Mouse (Mus musculus) retina, postnatal 7 days (tissue): ENCODE measurements at regions not wholly inside any gene's neighbourhood (a gene's known extent, or its start where the extent isn't known, plus 50 kb on each side); places are given as distances from the start of the nearest gene placed in this dataset.

ENCODE experiments used
- DNase-seq: peaks from one replicate; pipeline ENCODE4 v3.0.0-alpha.2; 2012; ENCODE audit warnings: low read depth, low spot score

- no peak for DNase-seq
Observed at GRCm38 (mm10) chr14:79854216-79854615, 83.1 kb upstream of the Pcdh8 start.

DNA sequence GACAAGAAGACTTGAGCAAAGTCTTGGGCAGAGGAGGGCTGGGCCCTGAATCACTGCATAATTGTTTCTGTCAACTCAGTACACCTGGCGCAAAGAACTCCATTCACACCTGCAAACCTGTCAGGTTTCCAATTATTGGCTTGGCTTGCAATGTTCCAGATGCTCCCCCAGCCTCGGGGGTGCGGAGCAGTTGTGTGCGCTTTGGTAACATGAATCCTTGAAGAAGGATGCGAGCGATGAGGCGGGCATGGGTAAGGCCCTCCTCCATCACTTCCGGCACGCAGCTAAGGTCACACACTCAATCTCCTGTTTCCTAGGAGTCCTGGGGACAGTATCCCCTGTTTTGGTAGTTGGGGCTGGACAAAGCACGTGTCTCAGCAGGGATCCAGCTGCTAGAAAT is 81.6 kb upstream of the Pcdh8 start:
- DNase-seq: no peak

DNA sequence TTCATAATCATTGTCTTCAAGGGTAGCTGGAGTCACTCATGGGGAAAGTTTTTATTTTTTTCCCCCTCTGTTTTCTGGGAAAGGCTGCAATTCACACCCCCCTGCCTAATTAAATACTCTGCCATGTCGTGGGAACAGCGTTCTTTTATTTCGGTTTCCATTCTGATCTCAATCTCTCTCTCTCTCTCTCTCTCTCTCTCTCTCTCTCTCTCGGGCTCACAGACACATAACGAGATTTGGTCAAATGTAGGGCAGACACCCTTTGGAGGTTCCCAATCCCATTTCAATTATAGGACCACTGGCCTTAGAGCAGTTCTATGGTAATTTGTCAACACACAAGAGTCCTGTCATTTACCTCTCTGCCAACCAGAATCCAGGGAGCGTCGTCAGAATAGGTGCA is 80.7 kb upstream of the Pcdh8 start:
- DNase-seq: no peak

DNA sequence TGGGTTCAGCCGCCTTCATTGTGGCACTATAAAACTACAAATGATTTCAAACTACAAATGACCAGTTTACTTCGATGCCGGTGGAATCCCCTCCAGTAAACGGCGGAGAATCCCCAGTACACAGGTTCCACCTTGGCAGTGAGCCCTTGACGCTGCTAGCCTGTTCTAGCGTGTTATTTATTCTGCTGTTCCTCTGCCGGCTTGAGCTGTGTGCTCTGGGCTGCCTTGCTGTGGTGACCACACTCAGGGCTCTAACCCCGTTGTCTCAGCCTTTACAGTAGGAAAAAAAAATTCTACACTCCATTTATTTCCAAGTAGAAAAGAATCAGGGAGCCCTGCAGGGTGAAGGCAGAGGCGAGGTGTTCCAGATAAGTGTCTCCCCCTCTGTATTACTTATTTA is 80.1 kb upstream of the Pcdh8 start:
- no peak for DNase-seq

- no peak for DNase-seq
Observed at GRCm38 (mm10) chr14:79849617-79850435, 78.7 kb upstream of the Pcdh8 start.

GRCm38 (mm10) chr14:79848116-79848515 is 77.0 kb upstream of the Pcdh8 start:
- DNase-seq: no peak

GRCm38 (mm10) chr14:79844306-79844705 is 73.2 kb upstream of the Pcdh8 start:
- no peak for DNase-seq

- no peak for DNase-seq
Observed at GRCm38 (mm10) chr14:79843135-79843550, 72.0 kb upstream of the Pcdh8 start.

DNA sequence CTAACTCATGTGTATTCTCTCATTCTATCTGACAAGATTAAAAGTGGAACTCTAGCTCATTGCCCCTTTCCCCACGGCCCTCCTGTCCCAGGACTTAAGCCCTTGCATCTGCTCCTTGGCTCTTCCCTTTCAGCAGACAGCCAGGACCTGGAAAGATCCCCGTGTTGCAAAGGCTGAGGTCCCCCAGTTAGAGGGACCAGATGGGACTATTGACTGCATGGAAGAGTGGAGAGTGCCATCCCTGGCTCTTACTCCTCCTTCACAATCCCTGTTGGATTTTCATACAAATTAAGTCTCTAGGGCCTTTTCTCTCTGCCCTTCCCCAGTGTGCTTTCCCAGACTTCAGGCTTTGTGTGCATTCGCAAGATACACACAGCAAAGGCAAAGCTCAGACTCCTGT is 71.6 kb upstream of the Pcdh8 start:
- no peak for DNase-seq

DNA sequence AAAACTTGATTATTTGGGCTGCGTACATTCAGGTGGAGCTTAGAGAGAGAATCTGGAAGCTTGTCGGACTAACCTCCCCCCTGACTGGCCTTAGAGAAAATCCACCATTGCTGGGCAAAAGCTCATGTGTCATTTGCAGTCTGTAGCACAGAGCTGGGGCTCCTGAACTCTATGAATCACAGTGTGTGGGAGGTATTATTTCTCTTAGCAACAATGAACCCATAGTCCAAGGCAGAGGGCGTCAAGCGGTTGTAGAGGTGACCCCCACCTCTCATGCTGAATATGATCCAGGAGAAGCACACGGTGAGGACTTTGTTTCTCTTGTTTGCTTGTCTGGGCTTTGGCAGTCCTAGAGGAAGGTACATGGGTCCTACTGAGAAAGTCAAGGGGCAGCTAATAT is 66.0 kb upstream of the Pcdh8 start:
- DNase-seq: no peak

- no peak for DNase-seq
Observed at GRCm38 (mm10) chr14:79836186-79836585, 65.1 kb upstream of the Pcdh8 start.

- no peak for DNase-seq
Observed at GRCm38 (mm10) chr14:79824670-79825446, 53.7 kb upstream of the Pcdh8 start.

- no peak for DNase-seq
Observed at GRCm38 (mm10) chr14:79822453-79823117, 51.5 kb upstream of the Pcdh8 start.

DNA sequence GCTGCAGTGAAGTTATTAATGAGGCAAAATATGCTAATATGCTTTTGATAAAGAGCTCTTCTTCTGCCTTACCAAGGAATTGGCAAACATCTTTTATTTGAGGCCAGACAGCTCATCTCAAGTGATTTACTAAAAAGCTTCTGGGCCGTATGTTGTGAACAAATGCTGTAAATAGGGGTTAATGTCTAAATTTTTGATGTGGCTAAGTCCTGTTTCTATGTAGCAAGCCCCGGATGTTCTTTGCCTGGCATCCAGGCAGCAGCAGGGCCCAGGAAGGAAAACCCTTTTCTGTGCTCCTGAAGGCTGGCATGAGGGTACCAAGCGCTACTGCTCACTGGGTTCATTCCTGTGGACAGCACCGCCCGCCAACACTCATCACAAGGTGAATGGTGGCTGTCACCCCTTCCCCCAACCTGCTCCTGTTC is 50.9 kb upstream of the Pcdh8 start:
- no peak for DNase-seq

GRCm38 (mm10) chr14:79821352-79822010 is 50.4 kb upstream of the Pcdh8 start:
- no peak for DNase-seq
